Mouse (Mus musculus): ENCODE results near the gene Lrrc55.

GRCm38 (mm10) chr2:85198011-85198965 is 1.3 kb upstream of the Lrrc55 start:
- TF ChIP-seq CTCF (IDR thresholded peaks at IDR 0.05) = no peak
- TF ChIP-seq POLR2A (IDR thresholded peaks at IDR 0.05; ENCODE audit: insufficient read depth, low read depth, low read length) = no peak
